Mouse (Mus musculus) MEL (cell line): Measurements from ENCODE around the gene Tpcn1. TPM values are rescaled to one million over a fixed set of nuclear protein-coding genes. Genes with fewer than 3 reads are reported as not detected.
A peak's percentile ranks its signal among the peaks of the same experiment; 100 is the strongest.

ENCODE experiments used
- DNase-seq: peaks from one replicate; pipeline ENCODE4 v3.0.0; 2011; ENCODE audit warnings: low read depth, low spot score
- H3K27ac ChIP-seq: 2 replicates; pipeline ENCODE4 v1.5.1; 2012; ENCODE audit warnings: low read depth, mild to moderate bottlenecking, control low read depth, low read length, moderate library complexity; ENCODE audit not compliant: control insufficient read depth
- H3K27me3 ChIP-seq, 2 experiments: fragments of 150-350 bp in 1 of 2; sonication (generic) in 1 of 2; 2 replicates each; pipeline ENCODE4 v1.6.1; 2012; ENCODE audit warnings: low read length in 2 of 2, mild to moderate bottlenecking in 2 of 2, improper control_type of control experiment in 1 of 2, moderate library complexity in 1 of 2; ENCODE audit not compliant: insufficient read depth in 2 of 2, control insufficient read depth in 1 of 2
- H3K36me3 ChIP-seq, 2 experiments: 2 replicates each; pipeline ENCODE4 v1.6.1; 2012 to 2014; ENCODE audit warnings: low read length in 2 of 2, improper control_type of control experiment in 1 of 2, inconsistent platforms in 1 of 2, mild to moderate bottlenecking in 1 of 2; ENCODE audit not compliant: insufficient read depth in 2 of 2, control insufficient read depth in 1 of 2
- H3K4me1 ChIP-seq, 2 experiments: fragments of 150-350 bp in 1 of 2; sonication (generic) in 1 of 2; 2 replicates each; pipeline ENCODE4 v1.6.1; 2012; ENCODE audit warnings: low read length in 2 of 2, improper control_type of control experiment in 1 of 2, mild to moderate bottlenecking in 1 of 2; ENCODE audit not compliant: insufficient read depth in 2 of 2, control insufficient read depth in 1 of 2
- H3K4me3 ChIP-seq, 2 experiments: fragments of 150-350 bp in 1 of 2; sonication (generic) in 1 of 2; 2 replicates each; pipeline ENCODE4 v1.5.1; 2012; ENCODE audit warnings: low read depth in 2 of 2, low read length in 2 of 2, mild to moderate bottlenecking in 2 of 2, moderate library complexity in 2 of 2, control low read depth in 1 of 2, improper control_type of control experiment in 1 of 2; ENCODE audit not compliant: control insufficient read depth in 1 of 2, insufficient read depth in 1 of 2
- H3K79me2 ChIP-seq: 2 replicates; pipeline ENCODE4 v1.6.1; 2012; ENCODE audit warnings: mild to moderate bottlenecking, low read length, moderate library complexity; ENCODE audit not compliant: control insufficient read depth, poor library complexity, insufficient read depth
- H3K9ac ChIP-seq: 2 replicates; pipeline ENCODE4 v1.6.1; 2012; ENCODE audit warnings: low read depth, mild to moderate bottlenecking, control low read depth, low read length, moderate library complexity; ENCODE audit not compliant: control insufficient read depth, poor library complexity, severe bottlenecking
- H3K9me3 ChIP-seq: fragments of 150-350 bp; sonication (generic); replicated peaks from 2 replicates; pipeline ENCODE4 v1.6.1; 2012; ENCODE audit warnings: mild to moderate bottlenecking, low read length, improper control_type of control experiment, moderate library complexity; ENCODE audit not compliant: insufficient read depth
- BHLHE40 ChIP-seq: IDR thresholded peaks from 2 replicates; pipeline ENCODE4 v1.6.1; 2012; ENCODE audit warnings: low read depth, mild to moderate bottlenecking, inconsistent platforms, low read length, improper control_type of control experiment, borderline replicate concordance
- CHD1 ChIP-seq: IDR thresholded peaks from 2 replicates; pipeline ENCODE4 v1.6.1; 2012; ENCODE audit warnings: low read depth, mild to moderate bottlenecking, inconsistent platforms, low read length, improper control_type of control experiment
- CHD2 ChIP-seq: IDR thresholded peaks from 2 replicates; pipeline ENCODE4 v1.6.1; 2011; ENCODE audit warnings: low read length, improper control_type of control experiment
- CTCF ChIP-seq, 3 experiments: IDR thresholded peaks in 2 of 3; conservative IDR thresholded peaks in 1 of 3; 2 replicates each; pipeline ENCODE4 v1.5.1; 2011 to 2012; ENCODE audit warnings: low read length in 3 of 3, low read depth in 2 of 3, mild to moderate bottlenecking in 2 of 3, improper control_type of control experiment in 1 of 3, inconsistent platforms in 1 of 3, mixed read lengths in 1 of 3, moderate library complexity in 1 of 3; ENCODE audit not compliant: control insufficient read depth in 1 of 3, insufficient read depth in 1 of 3, poor library complexity in 1 of 3, severe bottlenecking in 1 of 3
- E2F4 ChIP-seq: IDR thresholded peaks from 2 replicates; pipeline ENCODE4 v1.6.1; 2011; ENCODE audit warnings: low read depth, low read length, improper control_type of control experiment, borderline replicate concordance
- ELF1 ChIP-seq: IDR thresholded peaks from 2 replicates; pipeline ENCODE4 v1.6.1; 2014; ENCODE audit warnings: low read depth, mild to moderate bottlenecking, inconsistent platforms, low read length, improper control_type of control experiment, moderate library complexity
- EP300 ChIP-seq, 2 experiments: IDR thresholded peaks; 2 replicates each; pipeline ENCODE4 v1.6.1; 2011; ENCODE audit warnings: improper control_type of control experiment in 2 of 2, low read length in 2 of 2, low read depth in 1 of 2, mild to moderate bottlenecking in 1 of 2
- ETS1 ChIP-seq: IDR thresholded peaks from 2 replicates; pipeline ENCODE4 v1.6.1; 2012; ENCODE audit warnings: low read depth, mild to moderate bottlenecking, inconsistent platforms, low read length, improper control_type of control experiment, moderate library complexity
- GATA1 ChIP-seq: IDR thresholded peaks from 2 replicates; pipeline ENCODE4 v1.6.1; 2011; ENCODE audit warnings: low read depth, low read length, improper control_type of control experiment
- HCFC1 ChIP-seq: IDR thresholded peaks from 2 replicates; pipeline ENCODE4 v1.6.1; 2012; ENCODE audit warnings: low read depth, mild to moderate bottlenecking, inconsistent platforms, low read length, improper control_type of control experiment, moderate library complexity
- JUND ChIP-seq: IDR thresholded peaks from 2 replicates; pipeline ENCODE4 v1.6.1; 2011; ENCODE audit warnings: low read depth, mild to moderate bottlenecking, improper control_type of control experiment, low read length
- KAT2A ChIP-seq: conservative IDR thresholded peaks from 2 replicates; pipeline ENCODE4 v1.6.1; 2012; ENCODE audit warnings: low read depth, low read length, improper control_type of control experiment, inconsistent platforms
- MAFK ChIP-seq: IDR thresholded peaks from 2 replicates; pipeline ENCODE4 v1.6.1; 2011; ENCODE audit warnings: low read depth, mild to moderate bottlenecking, low read length, improper control_type of control experiment, borderline replicate concordance
- MAX ChIP-seq: IDR thresholded peaks from 2 replicates; pipeline ENCODE4 v1.6.1; 2011; ENCODE audit warnings: low read length, improper control_type of control experiment
- MAZ ChIP-seq: IDR thresholded peaks from 2 replicates; pipeline ENCODE4 v1.6.1; 2012; ENCODE audit warnings: low read depth, mild to moderate bottlenecking, inconsistent platforms, low read length, improper control_type of control experiment
- MEF2A ChIP-seq: IDR thresholded peaks from 2 replicates; pipeline ENCODE4 v1.6.1; 2014; ENCODE audit warnings: low read depth, mild to moderate bottlenecking, inconsistent platforms, low read length, improper control_type of control experiment; ENCODE audit not compliant: poor library complexity, insufficient replicate concordance, severe bottlenecking; ENCODE audit errors: extremely low read depth
- MXI1 ChIP-seq: IDR thresholded peaks from 2 replicates; pipeline ENCODE4 v1.6.1; 2011; ENCODE audit warnings: mild to moderate bottlenecking, low read depth, low read length, improper control_type of control experiment
- MYB ChIP-seq: IDR thresholded peaks from 2 replicates; pipeline ENCODE4 v1.6.1; 2011; ENCODE audit warnings: mild to moderate bottlenecking, low read depth, low read length, improper control_type of control experiment
- MYC ChIP-seq: IDR thresholded peaks from 2 replicates; pipeline ENCODE4 v1.6.1; 2011; ENCODE audit warnings: low read depth, mild to moderate bottlenecking, low read length, improper control_type of control experiment, moderate library complexity
- NELFE ChIP-seq: IDR thresholded peaks from 2 replicates; pipeline ENCODE4 v1.6.1; 2011; ENCODE audit warnings: low read depth, low read length, improper control_type of control experiment
- NRF1 ChIP-seq: IDR thresholded peaks from 2 replicates; pipeline ENCODE4 v1.6.1; 2014; ENCODE audit warnings: low read depth, mild to moderate bottlenecking, inconsistent platforms, low read length, improper control_type of control experiment, moderate library complexity; ENCODE audit not compliant: poor library complexity, insufficient read depth, severe bottlenecking
- POLR2A ChIP-seq, 2 experiments: IDR thresholded peaks; 2 replicates each; pipeline ENCODE4 v1.6.1; 2011 to 2012; ENCODE audit warnings: low read length in 2 of 2, mild to moderate bottlenecking in 2 of 2, control low read depth in 1 of 2, improper control_type of control experiment in 1 of 2, low read depth in 1 of 2, moderate library complexity in 1 of 2; ENCODE audit not compliant: control insufficient read depth in 1 of 2, insufficient read depth in 1 of 2, poor library complexity in 1 of 2
- POLR2AphosphoS2 ChIP-seq: IDR thresholded peaks from 2 replicates; pipeline ENCODE4 v1.6.1; 2011; ENCODE audit warnings: low read length, improper control_type of control experiment
- POLR2AphosphoS5 ChIP-seq: IDR thresholded peaks from 2 replicates; pipeline ENCODE4 v1.6.1; 2012; ENCODE audit warnings: low read depth, borderline replicate concordance, mild to moderate bottlenecking, inconsistent platforms, low read length, moderate library complexity, mixed read lengths
- RAD21 ChIP-seq: IDR thresholded peaks from 2 replicates; pipeline ENCODE4 v1.6.1; 2011; ENCODE audit warnings: mild to moderate bottlenecking, low read depth, low read length, improper control_type of control experiment
- RCOR1 ChIP-seq: IDR thresholded peaks from 2 replicates; pipeline ENCODE4 v1.6.1; 2012; ENCODE audit warnings: low read depth, mild to moderate bottlenecking, inconsistent platforms, low read length, improper control_type of control experiment
- SIN3A ChIP-seq: IDR thresholded peaks from 2 replicates; pipeline ENCODE4 v1.6.1; 2012; ENCODE audit warnings: low read length, improper control_type of control experiment, inconsistent platforms
- SMC3 ChIP-seq: IDR thresholded peaks from 2 replicates; pipeline ENCODE4 v1.6.1; 2011; ENCODE audit warnings: low read depth, low read length, improper control_type of control experiment
- TAL1 ChIP-seq: IDR thresholded peaks from 2 replicates; pipeline ENCODE4 v1.6.1; 2012; ENCODE audit warnings: mild to moderate bottlenecking, inconsistent platforms, low read length, moderate library complexity, mixed read lengths
- TBP ChIP-seq: IDR thresholded peaks from 2 replicates; pipeline ENCODE4 v1.8.0; 2011; ENCODE audit warnings: low read depth, low read length, improper control_type of control experiment
- TCF12 ChIP-seq: IDR thresholded peaks from 2 replicates; pipeline ENCODE4 v1.6.1; 2014; ENCODE audit warnings: low read depth, mild to moderate bottlenecking, inconsistent platforms, low read length, improper control_type of control experiment, moderate library complexity
- UBTF ChIP-seq: IDR thresholded peaks from 2 replicates; pipeline ENCODE4 v1.6.1; 2012; ENCODE audit warnings: low read depth, mild to moderate bottlenecking, inconsistent platforms, low read length, improper control_type of control experiment, moderate library complexity, borderline replicate concordance; ENCODE audit not compliant: insufficient read depth
- USF1 ChIP-seq: IDR thresholded peaks from 2 replicates; pipeline ENCODE4 v1.6.1; 2014; ENCODE audit warnings: low read depth, mild to moderate bottlenecking, inconsistent platforms, low read length, improper control_type of control experiment, moderate library complexity
- USF2 ChIP-seq, 2 experiments: IDR thresholded peaks; 2 replicates each; pipeline ENCODE4 v1.6.1; 2011 to 2012; ENCODE audit warnings: improper control_type of control experiment in 2 of 2, low read length in 2 of 2, borderline replicate concordance in 1 of 2, inconsistent platforms in 1 of 2, low read depth in 1 of 2, mild to moderate bottlenecking in 1 of 2; ENCODE audit not compliant: insufficient read depth in 1 of 2
- ZC3H11A ChIP-seq: IDR thresholded peaks from 2 replicates; pipeline ENCODE4 v1.6.1; 2012; ENCODE audit warnings: low read depth, mild to moderate bottlenecking, inconsistent platforms, low read length, improper control_type of control experiment
- ZKSCAN1 ChIP-seq: IDR thresholded peaks from 2 replicates; pipeline ENCODE4 v1.6.1; 2012; ENCODE audit warnings: low read depth, mild to moderate bottlenecking, inconsistent platforms, low read length, improper control_type of control experiment, moderate library complexity
- ZMIZ1 ChIP-seq: IDR thresholded peaks from 2 replicates; pipeline ENCODE4 v1.6.1; 2012; ENCODE audit warnings: low read depth, mild to moderate bottlenecking, inconsistent platforms, low read length, improper control_type of control experiment, moderate library complexity
- polyA plus RNA-seq, 2 experiments: library from polyadenylated mRNA; stranded (reverse) in 1 of 2; unstranded in 1 of 2; fragments of >175 nt in 1 of 2; fragments of >200 nt in 1 of 2; gene quantifications; 2 replicates each; pipeline versions ENCODE4 v1.2.1 to v1.2.4; 2012; ENCODE audit warnings: low replicate concordance in 2 of 2, low read depth in 1 of 2; ENCODE audit not compliant: insufficient read length in 2 of 2, insufficient read depth in 1 of 2, missing spikeins in 1 of 2
- total RNA-seq: library from RNA; depleted of rRNA; stranded (reverse); fragments of 300-350 nt; gene quantifications from 2 replicates; pipeline ENCODE4 v1.2.3, GENCODE M21; 2012

Tpcn1 gene
- total and polyA plus RNA-seq, 3 experiments: 11.3 to 43.2 TPM; not detected in 1

DNA sequence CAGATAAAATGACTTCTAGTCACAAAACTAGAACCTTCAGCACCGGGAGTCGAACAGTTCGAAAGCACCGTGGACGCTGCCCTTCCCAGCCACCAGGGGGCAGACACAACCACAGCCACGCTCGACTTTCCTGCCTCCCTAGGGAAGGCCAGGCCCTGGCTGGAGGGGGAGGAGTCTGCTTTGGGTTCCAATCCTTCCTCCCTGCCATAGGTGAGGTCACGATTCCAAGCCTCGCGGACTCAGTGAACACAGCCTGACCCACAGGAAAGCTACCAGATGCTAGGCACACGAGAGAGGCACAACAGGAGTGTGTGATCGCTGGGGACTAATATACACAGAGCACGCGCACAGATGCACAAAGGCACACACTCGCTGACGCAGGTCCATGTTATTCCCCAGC is 83.1 kb downstream of the Tpcn1 start:
- H3K9ac ChIP-seq: peak overlapping the region; percentile 63
- peak; percentile 88 for DNase-seq
- H3K9me3 ChIP-seq: no peaks in the 10 kb centered on the region
- peak overlapping the region; percentile 61 to 75 for H3K4me3 ChIP-seq
- H3K4me1 ChIP-seq: peaks cover 0 to 10% of the 10 kb centered on the region in 2 experiments
- H3K27ac ChIP-seq: no peak overlapping the region
- H3K79me2 ChIP-seq: peaks cover 13% of the 10 kb centered on the region
- H3K36me3 ChIP-seq: peaks cover 0 to 4% of the 10 kb centered on the region in 2 experiments; a peak in 1 of 4 replicates
- H3K27me3 ChIP-seq: no peaks in the 10 kb centered on the region
- TF ChIP-seq MXI1 (peak; percentile 66; the same call in 1 of the 2 replicates), USF1 (no peak), MAZ (no peak), JUND (no peak), KAT2A (no peak), ZKSCAN1 (no peak), CTCF (IDR thresholded peaks at IDR 0.05 in 2 of 3, conservative IDR thresholded peaks at IDR 0.05 in 1 of 3; ENCODE audit: control insufficient read depth in 1 of 3, insufficient read depth in 1 of 3, low read depth in 2 of 3, low read length in 3 of 3, poor library complexity in 1 of 3, severe bottlenecking in 1 of 3) (peak; percentile 89 to 98 (median 96)), HCFC1 (peak; percentile 46; the same call in 1 of the 2 replicates), MEF2A (no peak), POLR2AphosphoS5 (no peak), CHD1 (no peak), ZMIZ1 (no peak), GATA1 (no peak), NRF1 (peak; percentile 53; the same call in 1 of the 2 replicates), ZC3H11A (peak; percentile 77), RCOR1 (no peak), POLR2AphosphoS2 (no peak), BHLHE40 (no peak), NELFE (no peak), ETS1 (no peak), ELF1 (no peak), POLR2A (IDR thresholded peaks at IDR 0.05; ENCODE audit: control insufficient read depth in 1 of 2, insufficient read depth in 1 of 2, low read depth in 1 of 2, low read length in 2 of 2, poor library complexity in 1 of 2) (peak in 1 of 2 experiments; percentile 54; a peak in 2 of 4 replicates), MYC (peak; percentile 45; the same call in 1 of the 2 replicates), MAX (peak; percentile 36; the same call in 1 of the 2 replicates), TBP (0 out of 2 replicates have a peak, but pooled peaks have one; percentile 13), MYB (no peak), TAL1 (no peak), CHD2 (no peak), RAD21 (peak; percentile 79), MAFK (no peak), SIN3A (peak; percentile 48; the same call in 1 of the 2 replicates), TCF12 (no peak), SMC3 (peak; percentile 95), UBTF (no peak), E2F4 (no peak), USF2 (IDR thresholded peaks at IDR 0.05; ENCODE audit: borderline replicate concordance in 1 of 2, insufficient read depth in 1 of 2, low read depth in 1 of 2, low read length in 2 of 2) (no peak), EP300 (IDR thresholded peaks at IDR 0.05; ENCODE audit: low read depth in 1 of 2, low read length in 2 of 2) (no peak)
